Mouse (Mus musculus) bone marrow, adult 2 months (tissue): ENCODE measurements at regions not wholly inside any gene's neighbourhood (a gene's known extent, or its start where the extent isn't known, plus 50 kb on each side); places are given as distances from the start of the nearest gene placed in this dataset.

ENCODE experiments used
- H3K27ac ChIP-seq: fragments of 200-500 bp; 2 replicates; pipeline ENCODE4 v1.5.1; 2012; ENCODE audit warnings: low read depth, mild to moderate bottlenecking, control low read depth, inconsistent platforms, low read length; ENCODE audit not compliant: control insufficient read depth, poor library complexity, insufficient read depth
- H3K4me1 ChIP-seq: fragments of 200-500 bp; 2 replicates; pipeline ENCODE4 v1.6.1; 2011; ENCODE audit warnings: low read length; ENCODE audit not compliant: control insufficient read depth, insufficient read depth
- H3K4me3 ChIP-seq: fragments of 200-500 bp; replicated peaks from 2 replicates; pipeline ENCODE3; 2011; ENCODE audit warnings: mild to moderate bottlenecking, low read depth, low read length, control low read depth; ENCODE audit not compliant: control insufficient read depth
- CTCF ChIP-seq: fragments of 200-500 bp; IDR thresholded peaks from 2 replicates; pipeline ENCODE4 v1.5.1; 2011; ENCODE audit warnings: low read length, control low read depth; ENCODE audit not compliant: control insufficient read depth, insufficient read depth
- POLR2A ChIP-seq: fragments of 200-500 bp; IDR thresholded peaks from 2 replicates; pipeline ENCODE4 v1.6.1; 2011; ENCODE audit warnings: low read depth, mild to moderate bottlenecking, control low read depth, low read length, borderline replicate concordance; ENCODE audit not compliant: control insufficient read depth
- WGBS: fragments of 180-500 bp; shearing (Covaris S2); methylation state at CpG from one replicate; pipeline ENCODE4 v1.1.7; 2018; 5-methylcytosine and 5-hydroxymethylcytosine counted together

DNA sequence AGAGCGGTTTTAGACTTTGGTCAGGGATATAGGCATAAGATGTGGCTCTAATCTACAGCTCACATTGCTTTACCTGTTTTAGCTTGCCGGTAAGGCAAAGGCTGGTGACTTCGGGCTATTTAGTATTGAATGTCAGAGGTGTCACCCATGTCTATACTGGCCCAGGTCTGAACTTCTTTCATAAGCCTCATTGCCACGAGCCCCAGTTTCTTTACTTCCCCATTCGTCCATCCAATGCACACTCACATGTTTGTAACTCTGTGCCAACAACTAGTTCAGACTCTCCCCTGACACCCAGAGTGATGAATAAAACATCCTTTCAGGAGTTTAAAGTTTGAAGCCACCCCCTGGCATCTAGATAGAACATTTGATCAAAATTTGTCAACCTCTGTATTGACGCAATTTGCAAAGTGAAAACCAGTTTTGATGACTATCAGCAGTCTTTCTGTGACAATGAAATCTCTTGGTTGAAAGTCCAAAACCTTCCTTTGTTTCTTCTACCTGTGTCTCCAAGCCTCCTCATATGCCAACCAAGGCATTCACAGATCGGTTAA lies 288.4 kb downstream of the Ets1 start:
- Histone ChIP-seq H3K4me1 (no peaks in the 10 kb centered on the region), H3K4me3 (no peak overlapping the region), H3K27ac (no peak overlapping the region)
- 62% methylated on average over 7 of the region's 7 CpGs for WGBS
- no peak for TF ChIP-seq POLR2A
- TF ChIP-seq CTCF: no peak

DNA sequence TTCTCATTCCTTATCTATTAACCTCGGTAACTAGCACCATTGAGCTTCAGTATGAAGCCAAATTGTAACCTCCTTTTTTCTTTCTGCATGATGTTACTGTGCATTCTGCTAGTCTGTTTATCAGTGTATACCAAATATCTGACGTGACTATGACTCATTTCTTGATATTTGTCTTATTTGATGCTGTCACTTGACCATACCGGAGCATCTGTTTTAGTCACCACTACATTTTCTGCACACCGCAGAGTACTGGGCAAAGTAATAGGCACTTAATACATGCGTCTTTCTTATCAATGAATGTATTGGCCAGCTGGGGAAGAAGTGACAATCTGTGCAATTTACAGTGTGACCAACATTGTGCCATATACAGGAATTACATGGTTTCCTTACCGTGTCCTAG lies 289.0 kb downstream of the Ets1 start:
- TF ChIP-seq POLR2A (no peak), CTCF (no peak)
- no peak overlapping the region for H3K27ac ChIP-seq
- H3K4me3 ChIP-seq: no peak overlapping the region
- 82% methylated on average over 6 of the region's 6 CpGs for WGBS
- no peaks in the 10 kb centered on the region for H3K4me1 ChIP-seq

DNA sequence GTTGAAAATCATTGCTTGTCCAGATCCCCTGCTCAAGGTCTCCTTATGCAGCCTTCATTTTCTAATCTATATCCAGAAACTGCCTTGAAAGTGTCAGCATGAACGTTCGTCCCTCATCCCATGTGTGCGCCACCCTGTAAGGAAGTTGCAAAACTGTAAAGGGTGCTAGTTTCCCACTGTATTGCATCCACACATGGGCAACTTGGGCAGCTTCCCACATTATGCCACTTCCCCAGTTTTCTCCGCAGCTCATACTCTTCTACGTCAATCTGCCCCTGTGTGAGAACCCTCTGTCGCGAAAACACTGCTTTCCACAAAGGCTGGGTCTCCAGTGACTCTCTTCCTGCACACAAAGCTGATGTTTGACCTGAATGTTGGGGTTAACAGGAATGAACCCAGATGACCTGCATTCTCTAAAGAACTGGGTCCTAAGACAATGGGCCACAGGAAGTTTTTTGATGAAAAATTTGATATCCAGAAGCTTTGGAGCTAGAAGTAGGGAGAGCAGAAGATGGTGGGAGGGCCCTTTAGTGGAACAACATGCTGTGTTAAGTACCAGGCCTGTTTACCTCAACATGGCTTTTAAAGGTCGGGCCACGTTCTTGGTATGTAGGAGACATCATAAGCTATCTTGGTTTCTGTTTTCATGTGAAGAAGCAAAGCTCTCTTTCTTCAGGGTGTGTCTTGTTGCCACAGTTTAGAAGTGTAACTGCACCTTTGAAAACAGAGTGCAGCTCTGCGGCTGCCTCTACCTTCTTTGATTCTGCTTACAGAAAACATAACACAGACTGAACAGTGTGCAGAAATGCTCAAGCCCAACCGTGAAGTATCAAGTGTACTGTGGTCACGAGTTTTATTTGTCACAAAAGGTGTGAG lies 289.9 kb downstream of the Ets1 start:
- 47% methylated on average over 12 of the region's 12 CpGs for WGBS
- TF ChIP-seq POLR2A: no peak
- TF ChIP-seq CTCF: no peak
- H3K4me1 ChIP-seq: no peaks in the 10 kb centered on the region
- no peak overlapping the region for H3K4me3 ChIP-seq
- H3K27ac ChIP-seq: no peak overlapping the region

DNA sequence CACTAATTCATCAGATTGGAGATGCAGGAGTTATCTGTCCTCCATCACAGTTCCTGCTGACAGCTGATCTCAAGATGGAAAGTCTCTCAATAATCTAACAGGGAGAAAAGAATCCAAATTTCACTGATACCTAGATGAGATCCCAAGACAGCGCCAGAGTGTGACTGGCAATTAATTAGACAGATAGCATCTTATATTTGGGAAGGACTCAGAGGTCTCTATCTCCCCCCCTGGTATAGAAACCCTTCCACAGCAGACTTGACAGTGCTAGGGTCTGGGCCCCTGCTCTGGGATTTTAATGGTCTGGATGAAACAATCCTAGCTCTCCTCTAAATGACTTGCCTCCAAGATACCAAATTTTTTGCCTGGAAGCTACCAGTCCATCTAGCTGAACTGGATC lies 291.6 kb downstream of the Ets1 start:
- Histone ChIP-seq H3K4me1 (no peaks in the 10 kb centered on the region), H3K27ac (no peak overlapping the region), H3K4me3 (no peak overlapping the region)
- TF ChIP-seq CTCF (no peak), POLR2A (no peak)
- 94% methylated on average over 1 of the region's 1 CpGs for WGBS

DNA sequence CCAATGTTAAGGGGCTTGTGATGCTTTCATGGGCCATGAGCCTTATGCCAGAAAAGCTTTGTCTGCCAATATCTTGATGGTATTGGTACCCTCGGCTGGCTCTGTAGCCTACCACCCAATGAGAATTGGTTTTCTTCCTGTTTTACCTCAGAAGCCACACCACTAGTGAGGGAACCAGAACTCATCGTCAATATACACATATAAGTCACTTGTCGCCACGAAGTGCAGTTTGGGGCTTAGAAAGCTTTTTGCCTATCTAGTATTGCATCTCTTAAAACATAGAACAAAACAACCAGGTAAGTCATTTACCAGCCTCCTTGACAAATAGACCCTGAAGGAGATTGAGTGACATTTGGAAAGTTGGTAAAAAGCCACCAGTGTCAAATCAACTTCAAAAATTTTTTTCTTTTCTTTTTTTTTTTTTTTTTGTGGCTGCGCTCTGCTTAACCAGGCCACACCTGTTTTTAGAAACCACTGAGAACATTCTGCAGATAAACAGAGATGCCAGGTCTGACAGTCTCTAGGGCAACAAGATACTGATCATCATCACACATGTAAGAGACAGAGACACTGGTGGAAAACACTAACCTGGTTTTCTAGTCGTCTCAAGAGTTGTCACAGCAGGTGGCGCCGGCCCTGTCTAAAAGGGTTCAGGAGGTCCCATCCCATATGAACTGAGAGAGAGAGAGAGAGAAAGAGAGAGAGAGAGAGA lies 292.4 kb downstream of the Ets1 start:
- H3K4me1 ChIP-seq: no peaks in the 10 kb centered on the region
- no peak overlapping the region for H3K4me3 ChIP-seq
- WGBS: 73% methylated on average over 8 of the region's 8 CpGs
- no peak overlapping the region for H3K27ac ChIP-seq
- TF ChIP-seq CTCF (no peak), POLR2A (no peak)

DNA sequence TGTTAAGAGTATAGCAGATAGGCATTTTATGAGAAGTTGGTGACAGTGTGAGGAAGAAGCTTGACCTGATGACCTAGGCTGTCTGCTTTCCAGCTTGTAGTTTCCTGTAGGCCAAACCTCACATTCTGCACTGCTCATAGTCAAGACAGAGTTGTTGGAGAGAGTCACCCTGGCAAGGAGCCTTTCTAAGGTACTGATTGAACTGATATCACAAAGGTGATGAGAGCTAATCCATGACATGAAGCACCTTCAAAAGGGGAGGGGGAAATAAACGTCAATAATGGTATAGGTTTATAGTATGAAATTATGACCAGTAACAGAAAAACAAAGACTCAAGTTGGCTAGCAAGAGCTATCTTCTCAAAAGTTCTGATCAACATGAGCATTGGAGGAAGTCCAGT lies 293.3 kb downstream of the Ets1 start:
- TF ChIP-seq CTCF: no peak
- no peak for TF ChIP-seq POLR2A
- Histone ChIP-seq H3K4me1 (no peaks in the 10 kb centered on the region), H3K4me3 (no peak overlapping the region), H3K27ac (no peak overlapping the region)
- WGBS: 68% methylated on average over 1 of the region's 1 CpGs

DNA sequence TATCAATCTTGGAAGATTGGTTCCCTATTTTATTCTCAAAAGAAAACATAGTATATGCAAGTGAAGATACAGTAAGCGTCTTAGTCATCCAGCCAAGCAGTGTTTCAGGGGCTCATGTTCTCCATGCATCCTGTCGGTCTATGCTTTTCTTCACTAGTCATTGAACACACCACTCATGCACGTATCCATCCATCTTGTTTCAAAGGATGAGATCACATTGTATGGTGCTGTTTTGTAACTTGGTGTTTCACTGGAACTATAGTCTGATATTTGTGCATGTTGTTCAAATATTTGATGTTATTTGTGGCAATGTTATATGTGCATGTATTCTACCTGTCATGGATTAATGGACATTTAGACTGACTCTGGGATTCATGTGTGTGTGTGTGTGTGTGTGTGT lies 293.8 kb downstream of the Ets1 start:
- H3K27ac ChIP-seq: no peak overlapping the region
- H3K4me3 ChIP-seq: no peak overlapping the region
- TF ChIP-seq POLR2A (no peak), CTCF (no peak)
- 78% methylated on average over 3 of the region's 3 CpGs for WGBS
- no peaks in the 10 kb centered on the region for H3K4me1 ChIP-seq

DNA sequence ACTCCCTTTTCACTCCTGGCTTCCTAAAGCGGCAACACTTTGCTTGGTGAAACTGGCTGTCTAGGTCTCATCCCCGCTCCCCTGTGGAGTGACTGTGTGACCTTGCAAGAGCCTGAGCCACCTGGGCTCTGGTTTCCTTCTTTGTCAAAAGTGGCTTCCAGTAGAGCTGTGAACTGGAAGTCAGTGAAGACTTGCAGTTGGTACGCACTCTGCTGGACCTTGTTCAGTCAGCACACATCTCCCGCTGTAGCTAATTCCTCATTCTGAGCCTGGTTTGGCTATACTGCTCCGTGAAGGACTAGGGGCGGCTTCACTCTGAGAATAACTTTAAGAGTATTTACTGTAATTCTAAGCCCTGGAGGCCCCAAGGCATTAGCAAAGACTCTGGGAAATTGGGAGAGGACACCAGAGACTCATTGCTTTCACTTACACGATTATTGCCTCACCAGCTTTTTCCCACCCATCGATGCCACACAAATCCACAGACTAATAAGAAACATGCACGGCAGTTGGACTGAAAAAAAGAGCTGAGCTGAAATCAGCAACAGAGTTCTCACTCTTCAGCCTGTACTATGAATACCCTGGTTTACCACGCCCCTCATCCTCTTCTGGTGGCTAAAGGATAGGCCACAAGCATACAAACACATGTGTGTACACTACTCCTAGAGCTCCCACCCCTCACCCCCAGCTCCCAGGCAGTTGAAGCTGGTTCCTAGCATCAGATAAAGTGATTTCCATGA lies 295.4 kb downstream of the Ets1 start:
- no peaks in the 10 kb centered on the region for H3K4me1 ChIP-seq
- TF ChIP-seq POLR2A (no peak), CTCF (no peak)
- H3K4me3 ChIP-seq: no peak overlapping the region
- H3K27ac ChIP-seq: peak overlapping the region; percentile 33; the same call in 1 of the 2 replicates
- 44% methylated on average over 10 of the region's 10 CpGs for WGBS
